Comparison of ENCODE assay signal across 11 mouse cellular contexts in genomic region chr2:33772439-33772838, GRCm38 (mm10).
DNase-seq lines count a peak whose midpoint lies in the region; ATAC-seq and TF ChIP-seq lines count a peak whose summit lies in the region.
"Had no signal": no experiment of that assay in that cellular context is flagged by ENCODE, and none has a peak within 500 bp of the region (broad histone marks: within the 10 kb centered on the region; RNA-seq: fewer than 3 reads in every experiment).

No protein-coding gene starts in this region.

- H3K4me3 ChIP-seq in forebrain, postnatal 0 days (ENCODE audit: low read depth, low read length) = no peak overlapping the region
- H3K4me3 ChIP-seq in limb, embryonic 12.5 days (replicated peaks) = no peak overlapping the region
- H3K4me3 ChIP-seq in neural tube, embryonic 15.5 days (replicated peaks) = no peak overlapping the region

- H3K27ac ChIP-seq in forebrain, postnatal 0 days (ENCODE audit: low read depth, low read length) = peak overlapping the region; percentile 51
- peak overlapping the region; percentile 90 for H3K27ac ChIP-seq in limb, embryonic 12.5 days
- H3K27ac ChIP-seq in neural tube, embryonic 15.5 days (replicated peaks) = peak overlapping the region; percentile 68

- H3K4me1 ChIP-seq in forebrain, postnatal 0 days (ENCODE audit: insufficient read depth) = peaks cover 7% of the 10 kb centered on the region
- H3K4me1 ChIP-seq in limb, embryonic 12.5 days (replicated peaks) = peaks cover 43% of the 10 kb centered on the region
- peaks cover 35% of the 10 kb centered on the region for H3K4me1 ChIP-seq in neural tube, embryonic 15.5 days

- no peak for TF ChIP-seq CTCF in forebrain, postnatal 0 days (IDR thresholded peaks at IDR 0.05; ENCODE audit: low read depth)

- peak; percentile 37 for DNase-seq in kidney, postnatal 14 days
- DNase-seq in kidney, adult 9 months = no peak
- DNase-seq in forebrain, postnatal 0 days = no peak
- DNase-seq in right cerebral cortex, postnatal 36 days (ENCODE audit: low spot score in 2 of 2) = no peak
- DNase-seq in lung, postnatal 36 days = no peak
- no peak for DNase-seq in yolk sac, embryonic 10.5 days (ENCODE audit: low spot score)
- DNase-seq: adrenal gland, adult 2 months; thymus, postnatal 36 days had no signal

- H3K4me2 ChIP-seq in forebrain, postnatal 0 days (ENCODE audit: low read depth) = no peak overlapping the region
- 0 out of 2 replicates have a peak overlapping the region, but pooled peaks have one; percentile 9 for H3K4me2 ChIP-seq in limb, embryonic 12.5 days
- no peak overlapping the region for H3K4me2 ChIP-seq in neural tube, embryonic 15.5 days
- H3K4me2 ChIP-seq: liver, embryonic 11.5 days had no signal

- H3K36me3 ChIP-seq in forebrain, postnatal 0 days (ENCODE audit: insufficient read depth) = peaks cover 14% of the 10 kb centered on the region; the same call in 1 of the 2 replicates
- H3K36me3 ChIP-seq in limb, embryonic 12.5 days = peaks cover 19% of the 10 kb centered on the region
- peaks cover 5% of the 10 kb centered on the region for H3K36me3 ChIP-seq in neural tube, embryonic 15.5 days

- ATAC-seq in forebrain, postnatal 0 days = no peak
- ATAC-seq in limb, embryonic 12.5 days (ENCODE audit: insufficient number of reproducible peaks, insufficient read depth, low FRiP score, low TSS enrichment, low read depth) = no peak
- ATAC-seq in neural tube, embryonic 15.5 days (ENCODE audit: low FRiP score) = no peak

- no peaks in the 10 kb centered on the region for H3K9me3 ChIP-seq in forebrain, postnatal 0 days (ENCODE audit: low read length)
- H3K9me3 ChIP-seq in limb, embryonic 12.5 days = peaks cover 8% of the 10 kb centered on the region
- H3K9me3 ChIP-seq in neural tube, embryonic 15.5 days (replicated peaks) = no peaks in the 10 kb centered on the region

- H3K27me3 ChIP-seq in forebrain, postnatal 0 days (ENCODE audit: insufficient read depth, low read length) = no peaks in the 10 kb centered on the region
- H3K27me3 ChIP-seq in limb, embryonic 12.5 days = no peaks in the 10 kb centered on the region
- H3K27me3 ChIP-seq in neural tube, embryonic 15.5 days (replicated peaks) = no peaks in the 10 kb centered on the region

- WGBS in forebrain, postnatal 0 days = 40% methylated on average over 9 of the region's 9 CpGs
- WGBS in limb, embryonic 12.5 days = 26% methylated on average over 9 of the region's 9 CpGs
- WGBS in neural tube, embryonic 15.5 days = 39% methylated on average over 9 of the region's 9 CpGs

- H3K9ac ChIP-seq in forebrain, postnatal 0 days = no peak overlapping the region
- H3K9ac ChIP-seq in limb, embryonic 12.5 days (replicated peaks) = no peak overlapping the region
- no peak overlapping the region for H3K9ac ChIP-seq in neural tube, embryonic 15.5 days (replicated peaks)
